Mouse (Mus musculus): ENCODE results near the gene Cobll1. TPM values are rescaled to one million over a fixed set of nuclear protein-coding genes. Genes with fewer than 3 reads are reported as not detected.

Gene Cobll1
- polyA plus RNA-seq, 1 experiment from 2014 or later, result 21.7 TPM

DNA sequence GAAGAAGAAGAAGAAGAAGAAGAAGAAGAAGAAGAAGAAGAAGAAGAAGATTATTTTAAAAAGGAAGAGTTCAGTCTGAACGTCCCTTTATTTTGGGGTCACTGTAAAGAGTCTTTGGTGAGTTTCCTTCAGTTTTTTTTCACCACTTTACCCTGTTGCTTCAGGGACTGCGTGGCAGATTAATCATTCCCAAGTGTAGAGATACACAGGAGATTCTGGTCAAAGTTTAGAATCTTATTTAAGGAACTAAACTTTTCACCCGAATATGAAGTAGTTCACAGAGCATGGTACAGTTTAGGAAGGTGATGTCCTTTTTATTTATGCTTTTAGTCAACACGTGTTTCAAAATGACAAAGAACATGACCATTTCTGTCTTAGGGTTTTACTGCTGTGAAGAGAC lies 21.2 kb upstream of the Cobll1 start:
- Histone ChIP-seq H3K4me3 (replicated peaks) (no peak overlapping the region), H3K9me3 (replicated peaks) (no peaks in the 10 kb centered on the region), H3K36me3 (no peaks in the 10 kb centered on the region), H3K4me2 (no peak overlapping the region), H3K27ac (no peak overlapping the region), H3K27me3 (no peaks in the 10 kb centered on the region), H3K4me1 (no peaks in the 10 kb centered on the region), H3K9ac (no peak overlapping the region)
- WGBS, result 85% methylated on average over 4 of the region's 4 CpGs
- ATAC-seq (replicated peaks; ENCODE audit: low FRiP score), result no peak

DNA sequence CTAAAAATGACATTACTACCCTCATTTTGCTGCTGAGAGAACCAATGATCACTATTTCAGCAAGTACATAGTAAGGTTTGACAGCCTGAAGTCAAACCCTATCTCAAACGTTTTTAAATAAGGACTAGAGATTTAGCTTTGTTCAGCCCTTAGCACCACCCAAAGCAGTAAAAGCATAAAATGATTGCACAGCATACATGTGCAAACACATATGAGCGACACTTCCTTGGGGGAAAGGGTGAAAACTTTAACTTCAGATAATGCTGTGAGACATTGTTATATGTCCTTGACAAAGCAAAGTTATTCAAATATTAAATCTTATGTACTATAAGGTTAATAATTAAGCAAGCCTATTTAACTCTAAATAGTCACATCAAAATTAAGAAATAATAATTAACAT lies 18.2 kb upstream of the Cobll1 start:
- Histone ChIP-seq H3K9me3 (replicated peaks) (no peaks in the 10 kb centered on the region), H3K9ac (no peak overlapping the region), H3K36me3 (no peaks in the 10 kb centered on the region), H3K4me3 (replicated peaks) (no peak overlapping the region), H3K4me2 (no peak overlapping the region), H3K27ac (no peak overlapping the region), H3K27me3 (no peaks in the 10 kb centered on the region), H3K4me1 (no peaks in the 10 kb centered on the region)
- 57% methylated on average over 2 of the region's 2 CpGs for WGBS
- no peak for ATAC-seq (replicated peaks; ENCODE audit: low FRiP score)

DNA sequence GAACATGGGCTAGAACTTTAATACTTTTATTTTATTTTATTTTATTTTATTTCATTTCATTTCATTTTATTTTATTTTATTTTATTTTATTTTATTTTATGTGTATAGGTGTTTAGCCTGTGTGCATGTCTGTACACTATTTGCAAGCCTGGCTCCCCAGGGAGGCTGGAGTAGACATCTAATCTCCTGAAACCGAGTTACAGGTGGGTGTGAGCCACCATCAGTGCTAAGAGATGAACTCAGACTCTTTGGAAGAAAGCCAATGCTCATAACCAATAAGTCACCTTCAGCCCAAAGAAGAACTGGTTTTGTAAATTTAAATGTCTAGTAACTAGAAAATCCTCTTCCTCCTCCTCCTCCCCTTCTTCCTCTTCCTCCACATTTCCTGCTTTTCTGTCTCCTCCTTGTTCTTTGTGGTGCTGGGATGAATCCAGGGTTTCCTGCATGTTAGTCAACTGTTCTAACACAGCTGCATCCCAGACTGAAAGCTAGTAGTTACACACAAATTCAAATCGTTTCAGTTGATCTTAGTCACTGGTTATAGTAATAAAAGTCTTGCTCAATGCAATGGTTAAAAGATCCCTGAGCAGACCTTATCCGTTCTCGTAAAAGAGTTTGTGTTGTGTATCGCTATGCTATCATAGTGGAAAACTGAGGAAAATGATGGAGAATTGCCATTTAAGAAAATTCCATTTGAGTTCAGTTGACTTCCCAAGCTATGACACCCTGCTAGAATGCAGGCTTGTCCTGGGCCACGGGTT lies 17.5 kb upstream of the Cobll1 start:
- H3K9ac ChIP-seq, result no peak overlapping the region
- H3K4me3 ChIP-seq (replicated peaks), result no peak overlapping the region
- H3K27ac ChIP-seq, result no peak overlapping the region
- 75% methylated on average over 6 of the region's 6 CpGs for WGBS
- ATAC-seq (replicated peaks; ENCODE audit: low FRiP score), result no peak
- H3K27me3 ChIP-seq, result no peaks in the 10 kb centered on the region
- H3K4me2 ChIP-seq, result no peak overlapping the region
- H3K9me3 ChIP-seq (replicated peaks), result no peaks in the 10 kb centered on the region
- no peaks in the 10 kb centered on the region for H3K36me3 ChIP-seq
- no peaks in the 10 kb centered on the region for H3K4me1 ChIP-seq

DNA sequence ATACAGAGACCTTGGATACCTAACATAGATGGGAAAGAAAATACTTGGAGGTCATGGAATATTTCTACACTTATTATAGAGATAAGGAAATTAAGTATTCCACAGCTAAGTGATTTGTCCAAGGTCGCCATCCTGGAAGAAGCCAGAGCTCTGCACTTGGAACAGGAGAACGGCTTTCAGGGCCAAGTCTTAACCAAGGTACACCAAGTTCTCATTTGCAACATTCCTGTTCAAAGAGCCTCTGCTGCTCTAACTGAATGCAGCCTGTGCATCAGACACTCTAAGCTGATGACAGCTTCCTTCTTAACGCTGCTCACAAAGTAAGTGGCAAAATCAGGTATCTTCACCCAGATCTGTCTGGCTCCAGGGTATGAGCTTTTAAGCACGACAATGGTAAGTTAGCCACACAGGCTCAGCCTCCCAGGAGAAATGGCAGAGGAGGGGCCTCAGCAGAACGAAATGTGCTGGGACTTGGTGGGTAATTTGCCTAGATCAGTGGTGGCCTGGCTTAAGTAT lies 11.4 kb upstream of the Cobll1 start:
- no peaks in the 10 kb centered on the region for H3K9me3 ChIP-seq (replicated peaks)
- ATAC-seq (replicated peaks; ENCODE audit: low FRiP score), result no peak
- H3K36me3 ChIP-seq, result no peaks in the 10 kb centered on the region
- H3K4me3 ChIP-seq (replicated peaks), result no peak overlapping the region
- no peak overlapping the region for H3K9ac ChIP-seq
- no peak overlapping the region for H3K27ac ChIP-seq
- 63% methylated on average over 5 of the region's 5 CpGs for WGBS
- 0 out of 2 replicates have a peak, but pooled peaks cover 6% of the 10 kb centered on the region for H3K4me1 ChIP-seq
- no peak overlapping the region for H3K4me2 ChIP-seq
- H3K27me3 ChIP-seq, result no peaks in the 10 kb centered on the region

DNA sequence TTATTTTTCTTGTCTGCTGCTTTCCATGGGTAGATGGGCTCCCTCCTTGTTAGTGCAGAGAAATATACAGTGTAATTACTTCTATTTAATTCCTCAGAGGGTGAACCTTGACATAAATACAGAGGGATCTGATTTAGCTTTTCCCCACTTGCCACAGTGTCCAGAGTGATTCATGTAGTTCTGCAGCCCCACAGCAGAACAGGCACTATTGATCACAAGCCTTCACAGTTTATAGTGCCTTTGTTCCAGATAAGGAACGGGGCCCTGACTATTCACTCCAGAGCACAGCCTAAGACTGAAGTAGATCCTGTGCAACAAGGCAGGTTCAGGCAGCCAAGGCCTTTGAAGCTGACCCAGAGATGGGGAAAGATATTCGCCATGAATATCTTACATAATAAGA lies 10.4 kb upstream of the Cobll1 start:
- Histone ChIP-seq H3K4me3 (replicated peaks) (no peak overlapping the region), H3K27ac (0 out of 2 replicates have a peak overlapping the region, but pooled peaks have one; percentile 14), H3K4me2 (no peak overlapping the region), H3K4me1 (0 out of 2 replicates have a peak, but pooled peaks cover 6% of the 10 kb centered on the region), H3K36me3 (no peaks in the 10 kb centered on the region), H3K9ac (no peak overlapping the region), H3K27me3 (no peaks in the 10 kb centered on the region), H3K9me3 (replicated peaks) (no peaks in the 10 kb centered on the region)
- 32% methylated on average over 2 of the region's 2 CpGs for WGBS
- ATAC-seq (replicated peaks; ENCODE audit: low FRiP score), result peak; percentile 52

DNA sequence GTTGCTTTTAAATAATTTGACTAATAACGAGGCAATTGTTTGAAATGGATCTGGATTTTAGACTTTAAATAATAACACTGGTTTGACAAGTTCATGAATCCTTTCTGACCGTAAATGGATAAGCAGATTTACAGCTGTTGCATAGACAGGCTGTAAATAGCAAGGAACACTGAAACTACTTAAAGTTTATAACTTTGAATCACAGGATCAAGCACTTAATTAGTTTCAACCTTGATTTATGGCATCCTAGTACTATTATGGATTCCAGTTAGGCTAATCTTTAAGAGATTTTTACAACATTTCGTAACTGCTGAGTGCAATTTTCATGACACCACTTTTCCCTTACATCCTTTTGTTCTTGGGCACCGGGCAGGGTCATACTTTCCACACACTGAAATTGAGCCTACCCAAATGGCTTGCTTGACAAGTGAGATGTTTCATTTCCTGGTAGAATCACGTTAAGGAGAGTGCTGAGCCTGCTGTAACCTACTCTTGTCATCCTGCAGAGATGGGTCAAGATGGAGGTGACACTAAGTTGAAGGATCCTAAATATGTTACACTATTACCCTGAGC lies 1.1 kb upstream of the Cobll1 start:
- WGBS, result 24% methylated on average over 5 of the region's 5 CpGs
- Histone ChIP-seq H3K4me2 (peak overlapping the region; percentile 17; the same call in 1 of the 2 replicates), H3K36me3 (no peaks in the 10 kb centered on the region), H3K27me3 (no peaks in the 10 kb centered on the region), H3K9ac (no peak overlapping the region), H3K4me3 (replicated peaks) (no peak overlapping the region), H3K9me3 (replicated peaks) (no peaks in the 10 kb centered on the region), H3K27ac (no peak overlapping the region), H3K4me1 (peaks cover 35% of the 10 kb centered on the region)
- ATAC-seq (replicated peaks; ENCODE audit: low FRiP score), result no peak

DNA sequence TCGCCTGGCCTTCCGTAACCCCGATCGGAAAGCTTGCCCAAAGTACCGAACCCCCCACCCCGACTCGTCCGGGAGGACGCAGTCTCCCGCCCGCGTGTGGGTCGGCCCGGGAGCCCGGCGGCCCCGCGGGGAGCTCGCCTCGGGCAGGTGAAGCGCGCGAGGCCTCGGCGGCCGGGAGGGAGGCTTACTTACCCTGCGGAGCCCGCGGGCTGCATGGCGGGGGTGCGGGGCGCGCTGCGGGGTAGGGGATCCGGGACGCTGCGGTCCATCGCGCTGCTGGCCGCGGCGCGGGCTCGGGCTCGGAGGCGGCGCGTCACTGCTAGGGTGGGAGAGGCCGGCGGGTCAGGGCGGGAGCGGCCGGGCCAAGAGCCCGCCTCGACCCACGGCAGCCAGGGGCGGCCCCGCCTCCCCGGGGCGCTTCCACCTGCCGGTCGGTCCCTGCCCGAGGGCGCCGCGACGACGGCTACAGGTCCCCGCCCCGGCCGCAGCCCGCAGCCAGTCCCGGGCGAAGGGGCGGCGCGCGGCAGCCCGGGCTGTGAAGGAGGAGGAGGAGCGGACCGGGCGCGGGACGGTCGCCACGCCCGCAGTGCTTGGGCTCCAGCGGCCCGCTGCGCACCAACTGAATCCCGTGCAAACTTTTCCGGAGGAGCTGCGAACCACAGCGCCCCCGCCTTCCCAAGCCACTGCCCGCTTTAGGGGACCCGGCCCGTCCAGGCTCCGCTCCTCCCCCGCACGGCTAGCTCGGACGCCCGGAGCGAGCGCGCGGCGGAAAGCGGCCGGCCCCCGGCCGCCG lies 836 bp downstream of the Cobll1 start:
- Histone ChIP-seq H3K9me3 (replicated peaks) (no peaks in the 10 kb centered on the region), H3K36me3 (no peaks in the 10 kb centered on the region), H3K27me3 (no peaks in the 10 kb centered on the region), H3K9ac (peak overlapping the region; percentile 83), H3K4me1 (peaks cover 35% of the 10 kb centered on the region), H3K4me3 (replicated peaks) (peak overlapping the region; percentile 83), H3K4me2 (peak overlapping the region; percentile 95), H3K27ac (peak overlapping the region; percentile 98)
- WGBS, result 1% methylated on average over 109 of the region's 114 CpGs
- peak; percentile 92 for ATAC-seq (replicated peaks; ENCODE audit: low FRiP score)

DNA sequence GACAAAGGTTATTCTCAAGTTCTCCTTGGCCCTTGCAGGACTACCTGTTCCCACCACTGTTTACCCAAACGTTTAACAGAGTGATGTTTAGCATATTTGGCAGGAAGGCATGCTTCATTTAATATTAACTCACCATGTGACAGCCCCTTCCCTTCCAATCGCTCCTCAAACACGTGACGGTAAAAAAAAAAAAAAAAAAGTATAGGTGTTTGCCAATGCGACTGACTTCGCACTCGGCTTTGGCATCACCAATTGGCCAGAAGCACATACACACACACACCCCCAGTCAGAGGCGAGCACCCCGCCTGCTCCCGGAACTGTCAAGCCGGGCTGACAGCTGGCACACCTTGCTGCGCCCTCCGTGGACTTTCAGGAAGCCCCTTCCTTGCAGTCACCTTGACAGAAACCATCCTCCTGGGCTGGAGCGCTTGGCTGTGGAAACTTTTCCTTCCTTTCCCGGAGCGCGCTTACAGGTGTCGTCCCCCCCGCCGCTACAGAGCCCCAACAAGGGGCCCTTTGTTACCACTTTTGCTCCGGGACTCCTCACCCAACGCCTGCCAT lies 1.5 kb downstream of the Cobll1 start:
- no peaks in the 10 kb centered on the region for H3K9me3 ChIP-seq (replicated peaks)
- no peaks in the 10 kb centered on the region for H3K36me3 ChIP-seq
- H3K27me3 ChIP-seq, result no peaks in the 10 kb centered on the region
- peak overlapping the region; percentile 98 for H3K27ac ChIP-seq
- peak; percentile 22 for ATAC-seq (replicated peaks; ENCODE audit: low FRiP score)
- under 1% methylated on average over 22 of the region's 22 CpGs for WGBS
- H3K4me2 ChIP-seq, result peak overlapping the region; percentile 95
- peaks cover 35% of the 10 kb centered on the region for H3K4me1 ChIP-seq
- H3K4me3 ChIP-seq (replicated peaks), result peak overlapping the region; percentile 83
- peak overlapping the region; percentile 83 for H3K9ac ChIP-seq

DNA sequence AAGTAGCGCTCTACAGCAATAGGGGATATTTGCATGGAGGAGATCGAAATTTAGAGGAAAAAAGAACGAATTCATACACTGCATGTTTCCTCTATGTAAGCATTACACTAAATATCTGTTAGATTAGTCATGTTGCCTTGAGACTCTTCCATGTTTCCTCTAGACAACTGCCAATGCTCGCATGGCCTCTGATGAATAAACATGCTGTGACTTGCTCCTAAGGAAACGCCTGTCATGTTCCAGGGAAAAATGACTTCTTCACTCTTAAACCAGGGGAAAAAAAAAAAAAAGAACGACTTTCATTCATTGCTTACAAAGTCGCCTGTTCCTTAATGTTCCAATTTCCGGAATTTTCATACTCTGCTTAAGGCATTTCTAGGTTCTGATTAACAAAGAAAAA lies 2.1 kb downstream of the Cobll1 start:
- peak overlapping the region; percentile 98 for H3K27ac ChIP-seq
- ATAC-seq (replicated peaks; ENCODE audit: low FRiP score), result no peak

DNA sequence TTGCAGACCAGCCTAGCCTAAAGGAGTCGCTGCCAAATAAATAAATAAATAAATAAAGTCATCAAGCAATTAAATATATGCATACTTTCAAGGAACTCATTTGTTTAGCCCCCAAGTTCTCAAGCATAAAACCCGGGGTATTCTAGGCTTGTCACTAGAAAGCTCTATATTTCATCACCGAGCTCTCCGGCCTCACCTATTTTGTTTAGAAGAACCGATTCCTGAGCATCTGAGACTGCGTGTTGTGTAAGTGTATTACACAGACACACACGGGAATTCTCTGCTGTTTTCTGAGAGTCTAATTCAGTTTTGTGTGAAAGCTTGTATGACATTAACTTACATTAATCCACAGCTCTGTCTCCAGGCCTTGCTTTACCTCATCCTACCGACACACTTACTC lies 2.6 kb downstream of the Cobll1 start:
- Histone ChIP-seq H3K4me2 (peak overlapping the region; percentile 95), H3K4me3 (replicated peaks) (peak overlapping the region; percentile 83), H3K27ac (peak overlapping the region; percentile 98), H3K9ac (no peak overlapping the region), H3K9me3 (replicated peaks) (no peaks in the 10 kb centered on the region), H3K36me3 (no peaks in the 10 kb centered on the region), H3K27me3 (no peaks in the 10 kb centered on the region), H3K4me1 (peaks cover 35% of the 10 kb centered on the region)
- 70% methylated on average over 8 of the region's 8 CpGs for WGBS
- no peak for ATAC-seq (replicated peaks; ENCODE audit: low FRiP score)

More for the DNA sequence above, 2.1 kb downstream of the Cobll1 start:
- peak overlapping the region; percentile 83 for H3K4me3 ChIP-seq (replicated peaks)
- peak overlapping the region; percentile 95 for H3K4me2 ChIP-seq
- peaks cover 35% of the 10 kb centered on the region for H3K4me1 ChIP-seq
- H3K9me3 ChIP-seq (replicated peaks), result no peaks in the 10 kb centered on the region
- H3K36me3 ChIP-seq, result no peaks in the 10 kb centered on the region
- H3K27me3 ChIP-seq, result no peaks in the 10 kb centered on the region
- no peak overlapping the region for H3K9ac ChIP-seq
- 50% methylated on average over 8 of the region's 8 CpGs for WGBS

DNA sequence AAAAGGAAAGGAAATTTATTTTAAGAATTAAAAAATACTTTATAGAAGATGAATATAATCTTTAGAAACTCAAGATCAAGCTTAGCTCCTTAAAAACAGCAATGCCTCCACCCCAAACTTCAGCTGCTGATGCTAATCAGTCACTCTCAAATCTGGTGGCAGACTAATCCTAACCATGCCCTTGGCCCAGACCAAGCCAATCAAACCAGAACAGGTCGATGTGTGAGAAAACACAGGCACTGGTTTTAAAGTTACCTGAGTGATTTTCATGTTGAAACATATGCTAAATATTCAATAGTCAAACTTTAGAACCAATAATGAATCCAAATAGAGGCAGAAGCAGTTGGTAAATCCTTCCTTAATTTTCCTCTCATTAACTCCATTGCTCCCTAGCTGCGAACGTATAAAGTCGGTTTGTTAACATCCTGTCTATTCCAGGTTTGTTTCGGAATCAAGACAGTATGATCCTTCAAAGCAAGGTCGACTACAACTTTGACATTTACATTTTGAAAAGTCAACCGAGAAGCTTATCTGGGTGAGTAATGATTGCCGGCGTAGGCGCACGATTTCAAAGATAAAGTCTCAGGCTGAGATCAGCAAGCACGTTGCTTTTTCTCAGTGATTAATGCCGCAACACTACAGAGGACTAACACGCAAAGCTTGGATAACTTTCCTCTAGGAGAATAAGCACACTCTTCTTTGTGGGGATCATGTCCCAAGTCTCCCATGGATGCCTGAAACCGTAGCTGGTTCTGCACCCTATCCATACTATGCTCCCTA lies 6.3 kb downstream of the Cobll1 start:
- H3K36me3 ChIP-seq, result no peaks in the 10 kb centered on the region
- ATAC-seq (replicated peaks; ENCODE audit: low FRiP score), result no peak
- no peak overlapping the region for H3K9ac ChIP-seq
- H3K4me1 ChIP-seq, result peaks cover 26% of the 10 kb centered on the region
- 78% methylated on average over 15 of the region's 15 CpGs for WGBS
- H3K9me3 ChIP-seq (replicated peaks), result no peaks in the 10 kb centered on the region
- H3K4me2 ChIP-seq, result no peak overlapping the region
- no peaks in the 10 kb centered on the region for H3K27me3 ChIP-seq
- no peak overlapping the region for H3K4me3 ChIP-seq (replicated peaks)
- 0 out of 2 replicates have a peak overlapping the region, but pooled peaks have one; percentile 27 for H3K27ac ChIP-seq

Measured in kidney, embryonic 15.5 days (tissue).